26 mouse cellular contexts compared by ENCODE assay signal in the genomic region with DNA sequence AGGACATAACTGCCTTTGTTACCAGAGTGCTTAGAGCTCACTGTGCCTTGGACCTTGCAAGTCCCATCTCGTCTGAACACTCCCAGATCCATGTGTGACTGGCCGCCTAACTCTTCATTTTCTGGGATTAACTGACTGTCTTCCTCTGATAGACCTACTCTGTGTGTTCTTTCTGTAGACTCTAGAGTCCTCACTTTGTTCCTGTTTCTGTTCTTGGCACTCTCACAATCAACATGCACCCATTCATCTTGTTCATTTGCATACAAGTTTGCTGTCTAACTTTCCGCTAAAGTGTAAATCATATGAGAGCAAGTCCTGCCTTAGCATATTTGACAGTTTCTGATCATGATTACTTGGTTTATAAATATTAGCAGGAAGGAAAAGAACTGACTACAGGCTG.
"Had no signal": no experiment of that assay in that cellular context is flagged by ENCODE, and none has a peak within 500 bp of the region (broad histone marks: within the 10 kb centered on the region; RNA-seq: fewer than 3 reads in every experiment).

No protein-coding gene starts in this region.

- DNase-seq: gastrocnemius, adult 2 months; gastrocnemius, postnatal 10 days; gastrocnemius, postnatal 36 days; heart, adult 18-20 months; heart, postnatal 14 days; heart, postnatal 36 days; kidney, adult 18-20 months; kidney, adult 8-10 months; kidney, postnatal 10 days; kidney, postnatal 25 days; kidney, postnatal 4 days; liver; liver, embryonic 13.5 days had no signal

- ATAC-seq: inflammation-experienced regulatory T-cells, adult 6 months; intestine, embryonic 15.5 days; intestine, postnatal 0 days had no signal

- H3K4me3 ChIP-seq: gastrocnemius, adult 2 months; heart, embryonic 13.5 days; heart, embryonic 15.5 days; hindbrain, embryonic 13.5 days; hindbrain, embryonic 15.5 days; intestine, embryonic 15.5 days; layer of hippocampus, adult 2 months; left cerebral cortex, adult 2 months; limb, embryonic 12.5 days; liver, embryonic 13.5 days; liver, embryonic 15.5 days had no signal

- H3K9ac ChIP-seq: heart, embryonic 13.5 days; heart, embryonic 15.5 days; hindbrain, embryonic 13.5 days; hindbrain, embryonic 15.5 days; intestine, embryonic 15.5 days; limb, embryonic 12.5 days; liver, embryonic 13.5 days; liver, embryonic 15.5 days had no signal

- H3K4me1 ChIP-seq: heart, embryonic 15.5 days; hindbrain, embryonic 13.5 days; hindbrain, embryonic 15.5 days had no signal

- H3K4me2 ChIP-seq: heart, embryonic 11.5 days; heart, embryonic 13.5 days; heart, embryonic 15.5 days; hindbrain, embryonic 13.5 days; hindbrain, embryonic 15.5 days; intestine, embryonic 15.5 days; limb, embryonic 12.5 days; liver, embryonic 11.5 days; liver, embryonic 13.5 days; liver, embryonic 15.5 days had no signal

- H3K36me3 ChIP-seq: heart, embryonic 13.5 days; heart, embryonic 15.5 days; hindbrain, embryonic 13.5 days; hindbrain, embryonic 15.5 days; intestine, embryonic 15.5 days; limb, embryonic 12.5 days; liver, embryonic 13.5 days; liver, embryonic 15.5 days had no signal

- H3K9me3 ChIP-seq: heart, embryonic 13.5 days; heart, embryonic 15.5 days; hindbrain, embryonic 13.5 days; hindbrain, embryonic 15.5 days; intestine, embryonic 15.5 days; limb, embryonic 12.5 days; liver, embryonic 13.5 days; liver, embryonic 15.5 days had no signal

- H3K27me3 ChIP-seq: heart, embryonic 13.5 days; heart, embryonic 15.5 days; hindbrain, embryonic 13.5 days; hindbrain, embryonic 15.5 days; intestine, embryonic 15.5 days; limb, embryonic 12.5 days; liver, embryonic 13.5 days; liver, embryonic 15.5 days had no signal

- H3K27ac ChIP-seq: gastrocnemius, adult 2 months; heart, embryonic 13.5 days; heart, embryonic 15.5 days; hindbrain, embryonic 13.5 days; hindbrain, embryonic 15.5 days; intestine, embryonic 15.5 days; layer of hippocampus, adult 2 months; left cerebral cortex, adult 2 months; limb, embryonic 12.5 days; liver, embryonic 13.5 days; liver, embryonic 15.5 days had no signal
